Mouse (Mus musculus): ENCODE measurements at regions not wholly inside any gene's neighbourhood (a gene's known extent, or its start where the extent isn't known, plus 50 kb on each side); places are given as distances from the start of the nearest gene placed in this dataset.

- H3K4me1 ChIP-seq (ENCODE audit: control insufficient read depth, insufficient read depth, low read length): no peaks in the 10 kb centered on the region
- no peak overlapping the region for H3K4me2 ChIP-seq (ENCODE audit: low read length)
- no peaks in the 10 kb centered on the region for H3K36me3 ChIP-seq (ENCODE audit: control insufficient read depth, insufficient read depth, low read length)
- H3K27ac ChIP-seq (ENCODE audit: low read length): no peak overlapping the region
- H3K9me3 ChIP-seq (replicated peaks; ENCODE audit: control insufficient read depth, low read length, poor library complexity, severe bottlenecking): no peaks in the 10 kb centered on the region
- WGBS: 43% methylated on average over 5 of the region's 5 CpGs
- no peaks in the 10 kb centered on the region for H3K27me3 ChIP-seq (ENCODE audit: control insufficient read depth, insufficient read depth, low read depth, low read length)
- ATAC-seq: no peak
- H3K4me3 ChIP-seq (ENCODE audit: low read depth, low read length): no peak overlapping the region
- H3K9ac ChIP-seq (ENCODE audit: low read depth, low read length): no peak overlapping the region
These were observed 209.8 kb downstream of the Clic5 start for GRCm38 (mm10) chr17:44398231-44398630.

DNA sequence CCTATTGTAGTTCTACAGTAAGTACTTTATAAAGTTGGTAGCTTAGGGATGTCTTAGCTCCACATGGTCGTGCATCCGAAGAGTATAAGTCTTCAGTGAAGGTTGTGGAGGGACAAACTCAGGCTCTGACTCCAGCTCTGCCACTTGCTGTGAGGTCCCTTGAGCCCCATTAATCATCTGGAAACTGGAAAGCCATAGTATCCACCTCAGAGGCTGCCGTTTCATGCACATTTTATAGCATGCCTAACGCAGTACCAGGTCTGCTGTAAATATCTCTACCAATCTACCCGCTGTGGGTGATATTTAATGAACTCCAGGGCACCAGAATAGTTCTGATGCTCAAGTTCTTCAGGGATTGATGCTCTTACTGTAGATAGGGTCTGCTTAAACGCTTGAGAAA, 216.5 kb downstream of the Clic5 start:
- H3K4me2 ChIP-seq (ENCODE audit: low read length): no peak overlapping the region
- H3K9me3 ChIP-seq (replicated peaks; ENCODE audit: control insufficient read depth, low read length, poor library complexity, severe bottlenecking): no peaks in the 10 kb centered on the region; the same call in 1 of the 2 replicates
- no peaks in the 10 kb centered on the region for H3K4me1 ChIP-seq (ENCODE audit: control insufficient read depth, insufficient read depth, low read length)
- H3K27me3 ChIP-seq (ENCODE audit: control insufficient read depth, insufficient read depth, low read depth, low read length): no peaks in the 10 kb centered on the region
- H3K9ac ChIP-seq (ENCODE audit: low read depth, low read length): no peak overlapping the region
- H3K4me3 ChIP-seq (ENCODE audit: low read depth, low read length): no peak overlapping the region
- ATAC-seq: no peak
- WGBS: 92% methylated on average over 6 of the region's 6 CpGs
- H3K36me3 ChIP-seq (ENCODE audit: control insufficient read depth, insufficient read depth, low read length): no peaks in the 10 kb centered on the region
- no peak overlapping the region for H3K27ac ChIP-seq (ENCODE audit: low read length)

DNA sequence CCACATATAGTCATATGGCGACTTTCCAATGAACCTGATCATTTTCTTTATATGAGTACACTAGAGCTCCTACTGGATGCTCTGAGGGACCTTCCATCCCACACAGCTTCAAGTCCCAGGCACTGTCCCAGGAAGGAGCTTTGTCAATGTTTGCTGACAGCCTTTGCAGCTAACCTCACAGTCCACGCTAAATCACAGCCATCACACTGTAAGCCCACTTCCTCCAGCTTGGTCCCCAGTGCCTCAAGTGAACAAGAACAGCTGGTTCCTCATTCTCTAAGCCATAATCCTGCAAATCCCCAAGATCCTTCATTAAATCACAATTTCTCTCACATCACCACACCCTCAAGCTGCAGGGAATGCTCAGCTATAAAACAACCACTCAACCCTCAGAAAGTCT, 222.6 kb downstream of the Clic5 start:
- no peak overlapping the region for H3K4me3 ChIP-seq (ENCODE audit: low read depth, low read length)
- H3K36me3 ChIP-seq (ENCODE audit: control insufficient read depth, insufficient read depth, low read length): no peaks in the 10 kb centered on the region
- WGBS: 81% methylated on average over 2 of the region's 2 CpGs
- H3K27ac ChIP-seq (ENCODE audit: low read length): no peak overlapping the region
- H3K9ac ChIP-seq (ENCODE audit: low read depth, low read length): no peak overlapping the region
- ATAC-seq: no peak
- no peak overlapping the region for H3K4me2 ChIP-seq (ENCODE audit: low read length)
- no peaks in the 10 kb centered on the region for H3K27me3 ChIP-seq (ENCODE audit: control insufficient read depth, insufficient read depth, low read depth, low read length)
- no peaks in the 10 kb centered on the region; the same call in 1 of the 2 replicates for H3K9me3 ChIP-seq (replicated peaks; ENCODE audit: control insufficient read depth, low read length, poor library complexity, severe bottlenecking)
- H3K4me1 ChIP-seq (ENCODE audit: control insufficient read depth, insufficient read depth, low read length): no peaks in the 10 kb centered on the region

DNA sequence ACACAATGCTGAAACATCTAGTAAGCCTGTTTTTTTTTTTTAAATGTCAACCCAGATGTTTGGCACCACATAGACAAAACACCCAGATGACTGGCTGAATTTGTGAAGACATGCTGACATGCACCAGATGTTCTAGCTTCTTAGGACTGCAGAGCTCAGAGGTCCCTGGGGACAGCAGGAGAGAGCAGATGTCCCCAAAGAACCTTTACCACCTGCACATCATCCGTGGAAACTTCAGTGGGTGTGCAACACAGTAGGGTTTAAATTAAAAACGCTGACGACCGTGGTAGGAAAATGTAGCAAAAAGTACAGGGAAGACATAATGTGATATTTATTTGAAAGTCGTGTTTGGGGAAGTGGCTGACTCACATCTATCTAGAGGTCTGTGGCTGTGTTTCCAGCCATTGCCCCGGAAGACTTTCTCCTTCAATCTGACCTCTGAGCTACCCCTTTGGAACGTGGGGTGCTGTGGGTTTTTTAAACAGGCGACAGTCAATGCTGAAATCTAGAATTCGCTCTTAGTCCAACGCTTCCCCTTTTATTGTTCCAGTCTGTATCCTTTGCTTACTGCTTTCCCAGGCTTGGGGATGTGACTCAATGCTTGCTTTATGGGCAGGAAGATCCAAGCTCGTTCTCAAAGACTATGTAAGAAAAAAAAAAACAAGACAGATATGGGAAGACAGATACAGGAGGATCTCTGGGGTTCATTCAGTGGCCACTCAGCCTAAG, 230.5 kb downstream of the Clic5 start:
- H3K4me1 ChIP-seq (ENCODE audit: control insufficient read depth, insufficient read depth, low read length): no peaks in the 10 kb centered on the region
- ATAC-seq: no peak
- 80% methylated on average over 11 of the region's 11 CpGs for WGBS
- no peak overlapping the region for H3K27ac ChIP-seq (ENCODE audit: low read length)
- no peak overlapping the region for H3K4me3 ChIP-seq (ENCODE audit: low read depth, low read length)
- no peak overlapping the region for H3K4me2 ChIP-seq (ENCODE audit: low read length)
- no peak overlapping the region for H3K9ac ChIP-seq (ENCODE audit: low read depth, low read length)
- no peaks in the 10 kb centered on the region for H3K27me3 ChIP-seq (ENCODE audit: control insufficient read depth, insufficient read depth, low read depth, low read length)
- H3K9me3 ChIP-seq (replicated peaks; ENCODE audit: control insufficient read depth, low read length, poor library complexity, severe bottlenecking): no peaks in the 10 kb centered on the region; the same call in 1 of the 2 replicates
- H3K36me3 ChIP-seq (ENCODE audit: control insufficient read depth, insufficient read depth, low read length): no peaks in the 10 kb centered on the region

GRCm38 (mm10) chr17:44419405-44419729, 231.0 kb downstream of the Clic5 start:
- no peak overlapping the region for H3K27ac ChIP-seq (ENCODE audit: low read length)
- H3K4me1 ChIP-seq (ENCODE audit: control insufficient read depth, insufficient read depth, low read length): no peaks in the 10 kb centered on the region
- H3K27me3 ChIP-seq (ENCODE audit: control insufficient read depth, insufficient read depth, low read depth, low read length): no peaks in the 10 kb centered on the region
- H3K4me2 ChIP-seq (ENCODE audit: low read length): no peak overlapping the region
- ATAC-seq: no peak
- H3K36me3 ChIP-seq (ENCODE audit: control insufficient read depth, insufficient read depth, low read length): no peaks in the 10 kb centered on the region
- no peaks in the 10 kb centered on the region; the same call in 1 of the 2 replicates for H3K9me3 ChIP-seq (replicated peaks; ENCODE audit: control insufficient read depth, low read length, poor library complexity, severe bottlenecking)
- H3K4me3 ChIP-seq (ENCODE audit: low read depth, low read length): no peak overlapping the region
- no peak overlapping the region for H3K9ac ChIP-seq (ENCODE audit: low read depth, low read length)
- WGBS: 92% methylated on average over 7 of the region's 7 CpGs

- WGBS: 82% methylated on average over 9 of the region's 9 CpGs
These were observed 232.0 kb downstream of the Clic5 start for GRCm38 (mm10) chr17:44420098-44421070.

GRCm38 (mm10) chr17:44422161-44422560, 233.8 kb downstream of the Clic5 start:
- WGBS: 88% methylated on average over 2 of the region's 2 CpGs
- no peak for ATAC-seq
- no peaks in the 10 kb centered on the region for H3K36me3 ChIP-seq (ENCODE audit: control insufficient read depth, insufficient read depth, low read length)

More at GRCm38 (mm10) chr17:44420098-44421070, 232.0 kb downstream of the Clic5 start:
- Histone ChIP-seq H3K27me3 (ENCODE audit: control insufficient read depth, insufficient read depth, low read depth, low read length) (no peaks in the 10 kb centered on the region), H3K4me1 (ENCODE audit: control insufficient read depth, insufficient read depth, low read length) (no peaks in the 10 kb centered on the region), H3K9ac (ENCODE audit: low read depth, low read length) (no peak overlapping the region), H3K36me3 (ENCODE audit: control insufficient read depth, insufficient read depth, low read length) (no peaks in the 10 kb centered on the region), H3K9me3 (replicated peaks; ENCODE audit: control insufficient read depth, low read length, poor library complexity, severe bottlenecking) (no peaks in the 10 kb centered on the region; the same call in 1 of the 2 replicates), H3K4me2 (ENCODE audit: low read length) (no peak overlapping the region), H3K4me3 (ENCODE audit: low read depth, low read length) (no peak overlapping the region), H3K27ac (ENCODE audit: low read length) (no peak overlapping the region)
- ATAC-seq: no peak

GRCm38 (mm10) chr17:44422865-44423264, 234.5 kb downstream of the Clic5 start:
- Histone ChIP-seq H3K4me2 (ENCODE audit: low read length) (no peak overlapping the region), H3K9ac (ENCODE audit: low read depth, low read length) (no peak overlapping the region), H3K36me3 (ENCODE audit: control insufficient read depth, insufficient read depth, low read length) (no peaks in the 10 kb centered on the region), H3K4me3 (ENCODE audit: low read depth, low read length) (no peak overlapping the region), H3K4me1 (ENCODE audit: control insufficient read depth, insufficient read depth, low read length) (no peaks in the 10 kb centered on the region), H3K9me3 (replicated peaks; ENCODE audit: control insufficient read depth, low read length, poor library complexity, severe bottlenecking) (no peaks in the 10 kb centered on the region), H3K27ac (ENCODE audit: low read length) (no peak overlapping the region), H3K27me3 (ENCODE audit: control insufficient read depth, insufficient read depth, low read depth, low read length) (no peaks in the 10 kb centered on the region)
- ATAC-seq: no peak
- 85% methylated on average over 5 of the region's 5 CpGs for WGBS

More at GRCm38 (mm10) chr17:44422161-44422560, 233.8 kb downstream of the Clic5 start:
- H3K4me2 ChIP-seq (ENCODE audit: low read length): no peak overlapping the region
- H3K4me3 ChIP-seq (ENCODE audit: low read depth, low read length): no peak overlapping the region
- H3K27me3 ChIP-seq (ENCODE audit: control insufficient read depth, insufficient read depth, low read depth, low read length): no peaks in the 10 kb centered on the region
- H3K27ac ChIP-seq (ENCODE audit: low read length): no peak overlapping the region
- no peaks in the 10 kb centered on the region for H3K9me3 ChIP-seq (replicated peaks; ENCODE audit: control insufficient read depth, low read length, poor library complexity, severe bottlenecking)
- H3K9ac ChIP-seq (ENCODE audit: low read depth, low read length): no peak overlapping the region
- no peaks in the 10 kb centered on the region for H3K4me1 ChIP-seq (ENCODE audit: control insufficient read depth, insufficient read depth, low read length)

DNA sequence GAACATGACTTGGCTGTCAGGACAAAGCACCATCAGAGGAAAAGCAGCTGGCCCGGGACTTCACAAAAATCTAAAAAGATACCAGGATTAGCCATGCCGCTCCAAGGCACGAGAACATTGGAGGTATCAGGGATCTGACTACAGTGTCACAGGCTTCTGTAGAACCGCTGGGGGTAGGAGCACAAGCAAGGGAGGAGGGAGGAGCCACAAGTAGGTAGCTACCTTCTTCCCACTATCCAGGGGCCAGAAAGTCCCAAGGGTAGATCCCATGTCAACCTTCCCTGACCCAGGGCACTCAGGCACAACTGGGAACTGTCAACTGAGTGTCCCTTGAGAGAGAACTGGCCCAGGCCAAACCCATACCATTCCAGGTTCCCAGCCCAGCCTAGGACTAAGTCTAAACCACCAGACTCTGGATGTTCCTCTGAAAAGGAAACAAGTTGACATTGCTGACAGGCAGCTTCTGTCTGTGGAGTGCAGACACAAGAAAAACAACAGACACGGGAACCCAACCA, 235.1 kb downstream of the Clic5 start:
- 91% methylated on average over 5 of the region's 5 CpGs for WGBS
- H3K27me3 ChIP-seq (ENCODE audit: control insufficient read depth, insufficient read depth, low read depth, low read length): no peaks in the 10 kb centered on the region

More for the DNA sequence above, 235.1 kb downstream of the Clic5 start:
- Histone ChIP-seq H3K27ac (ENCODE audit: low read length) (no peak overlapping the region), H3K4me1 (ENCODE audit: control insufficient read depth, insufficient read depth, low read length) (no peaks in the 10 kb centered on the region), H3K9me3 (replicated peaks; ENCODE audit: control insufficient read depth, low read length, poor library complexity, severe bottlenecking) (no peaks in the 10 kb centered on the region), H3K4me2 (ENCODE audit: low read length) (no peak overlapping the region), H3K9ac (ENCODE audit: low read depth, low read length) (no peak overlapping the region), H3K4me3 (ENCODE audit: low read depth, low read length) (no peak overlapping the region), H3K36me3 (ENCODE audit: control insufficient read depth, insufficient read depth, low read length) (no peaks in the 10 kb centered on the region)
- ATAC-seq: no peak

Measured in midbrain, embryonic 16.5 days (tissue).